Mouse (Mus musculus): Measurements from ENCODE around the gene Mybphl.

- TF ChIP-seq CTCF (IDR thresholded peaks at IDR 0.05) (no peak), EP300 (IDR thresholded peaks at IDR 0.05) (no peak)
These were observed 18.9 kb upstream of the Mybphl start for GRCm38 (mm10) chr3:108345855-108346254.

All from lung, postnatal 0 days (tissue).